Mouse (Mus musculus) midbrain, embryonic 11.5 days (tissue): ENCODE results near the gene Pigm. TPM values are rescaled to one million over a fixed set of nuclear protein-coding genes. Genes with fewer than 3 reads are reported as not detected.
A peak's percentile ranks its signal among the peaks of the same experiment; 100 is the strongest.

Source experiments
- ATAC-seq: fragments of 200-750 bp; cut with Nextera tagmentation; 2 replicates; pipeline ENCODE4 v1.8.0; 2017; ENCODE audit warnings: moderate TSS enrichment, moderate library complexity; ENCODE audit not compliant: low FRiP score
- DNase-seq: peaks from one replicate; pipeline ENCODE4 v3.0.0; 2015; ENCODE audit warnings: low spot score; ENCODE audit errors: missing footprints
- H3K27ac ChIP-seq: fragments of 300-500 bp; sonication (generic); 2 replicates; pipeline ENCODE4 v1.5.1; 2014; ENCODE audit warnings: low read depth, low read length
- H3K27me3 ChIP-seq: fragments of 300-500 bp; sonication (generic); 2 replicates; pipeline ENCODE4 v1.6.1; 2014; ENCODE audit warnings: mild to moderate bottlenecking, low read length, moderate library complexity, mixed read lengths; ENCODE audit not compliant: control insufficient read depth, insufficient read depth
- H3K36me3 ChIP-seq: fragments of 300-500 bp; sonication (generic); 2 replicates; pipeline ENCODE4 v1.6.1; 2014; ENCODE audit warnings: mild to moderate bottlenecking, low read length, moderate library complexity, mixed read lengths; ENCODE audit not compliant: control insufficient read depth, insufficient read depth
- H3K4me1 ChIP-seq: fragments of 300-500 bp; sonication (generic); 2 replicates; pipeline ENCODE4 v1.6.1; 2014; ENCODE audit warnings: low read length; ENCODE audit not compliant: control insufficient read depth, insufficient read depth
- H3K4me2 ChIP-seq: fragments of 300-500 bp; sonication (generic); 2 replicates; pipeline ENCODE4 v1.6.1; 2014; ENCODE audit warnings: mild to moderate bottlenecking, moderate library complexity
- H3K4me3 ChIP-seq: fragments of 300-500 bp; sonication (generic); 2 replicates; pipeline ENCODE4 v1.5.1; 2014; ENCODE audit warnings: low read depth, low read length
- H3K9ac ChIP-seq: fragments of 300-500 bp; sonication (generic); 2 replicates; pipeline ENCODE4 v1.6.1; 2014; ENCODE audit warnings: low read length
- H3K9me3 ChIP-seq: fragments of 300-500 bp; sonication (generic); 2 replicates; pipeline ENCODE4 v1.6.1; 2016; ENCODE audit warnings: low read length; ENCODE audit not compliant: control insufficient read depth
- WGBS: fragments of 180-500 bp; shearing (Covaris S2); extraction: QIAGEN DNeasy Blood & Tissue Kit; methylation state at CpG from one replicate; pipeline ENCODE4 v1.1.7; 2014; 5-methylcytosine and 5-hydroxymethylcytosine counted together
- polyA plus RNA-seq: library from polyadenylated mRNA; unstranded; fragments of >200 nt; fragmentation: Nextera tagmentation; extraction: Ambion mirVana; gene quantifications from 2 replicates; pipeline ENCODE4 v1.2.1, GENCODE M21; 2014

Pigm gene
- polyA plus RNA-seq, 1 experiment from 2014 or later, result 11.0 TPM

DNA sequence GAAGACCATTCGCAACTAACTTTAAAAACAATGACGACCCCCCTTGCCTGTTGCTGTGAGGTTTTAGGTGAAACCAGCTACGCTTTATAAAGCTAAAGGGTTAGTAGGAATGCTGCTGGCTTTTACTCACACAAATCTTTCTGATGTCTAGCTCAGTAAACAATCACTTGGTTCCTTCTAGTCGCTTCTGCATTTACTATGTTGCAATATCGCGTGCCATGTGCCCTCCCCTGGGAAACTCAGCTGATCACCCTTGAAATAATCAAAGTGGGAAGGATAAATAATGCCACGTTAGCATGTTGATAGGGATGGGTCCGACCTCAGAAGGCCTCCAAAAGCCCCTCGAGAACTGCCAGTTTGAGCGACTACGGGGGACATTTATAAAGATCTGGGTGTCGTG lies 29.0 kb upstream of the Pigm start:
- WGBS, result 89% methylated on average over 12 of the region's 12 CpGs
- Histone ChIP-seq H3K4me3 (no peak overlapping the region), H3K36me3 (no peaks in the 10 kb centered on the region), H3K4me1 (peaks cover 34% of the 10 kb centered on the region), H3K9me3 (no peaks in the 10 kb centered on the region), H3K9ac (no peak overlapping the region), H3K4me2 (no peak overlapping the region), H3K27me3 (peaks cover 5% of the 10 kb centered on the region), H3K27ac (no peak overlapping the region)
- DNase-seq (no peak), ATAC-seq (no peak)

GRCm38 (mm10) chr1:172349504-172349903 lies 26.8 kb upstream of the Pigm start:
- peaks cover 34% of the 10 kb centered on the region for H3K4me1 ChIP-seq
- peak; percentile 38 for ATAC-seq
- H3K27ac ChIP-seq, result peak overlapping the region; percentile 95
- peak overlapping the region; percentile 41 for H3K9ac ChIP-seq
- no peaks in the 10 kb centered on the region for H3K36me3 ChIP-seq
- H3K4me3 ChIP-seq, result no peak overlapping the region
- H3K9me3 ChIP-seq, result no peaks in the 10 kb centered on the region
- H3K27me3 ChIP-seq, result no peaks in the 10 kb centered on the region
- 33% methylated on average over 5 of the region's 5 CpGs for WGBS
- no peak for DNase-seq
- H3K4me2 ChIP-seq, result peak overlapping the region; percentile 35

DNA sequence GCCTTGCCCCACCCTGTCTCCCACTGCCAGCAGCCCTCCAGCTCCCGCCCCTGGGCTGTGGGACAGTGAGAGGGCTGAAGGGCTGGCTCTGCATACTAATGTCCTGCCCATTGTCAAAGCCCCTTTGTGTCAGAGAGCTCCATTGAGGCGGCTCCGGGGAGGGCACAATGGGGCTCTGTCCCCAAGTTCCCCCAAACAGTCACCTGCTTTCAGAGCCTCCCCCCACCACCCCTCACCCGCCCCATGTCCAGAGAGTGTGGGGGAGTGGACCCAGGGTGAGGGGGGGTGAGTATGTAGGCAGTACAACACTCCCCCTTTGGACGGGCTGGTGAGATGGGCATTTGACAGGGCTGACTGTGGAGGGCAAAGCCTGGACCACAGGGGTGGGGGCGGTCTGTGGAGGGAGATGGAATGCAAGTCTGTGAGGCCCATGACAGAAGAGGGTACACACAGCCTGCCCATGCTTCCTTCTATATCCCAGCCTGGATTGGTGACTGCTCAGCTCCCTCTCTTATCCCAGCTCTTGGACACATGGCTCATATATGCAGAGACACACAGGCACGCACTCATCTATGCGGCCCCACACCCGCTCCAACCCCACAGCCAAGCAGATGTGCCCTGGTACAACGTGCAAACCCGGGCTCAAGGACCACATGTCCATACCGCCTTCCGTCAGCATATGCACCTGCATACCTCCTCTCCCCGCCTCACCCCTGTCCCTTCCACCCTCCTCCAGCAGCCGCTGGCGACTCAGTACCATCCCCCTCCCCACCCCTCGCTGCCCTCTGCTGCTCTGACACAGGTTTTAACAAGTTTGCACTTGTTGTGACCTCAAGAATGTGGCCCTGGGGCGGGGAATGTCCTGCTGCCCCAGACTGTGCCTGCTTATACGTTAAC lies 26.2 kb upstream of the Pigm start:
- Histone ChIP-seq H3K27me3 (no peaks in the 10 kb centered on the region), H3K27ac (peak overlapping the region; percentile 95), H3K9me3 (no peaks in the 10 kb centered on the region), H3K4me1 (peaks cover 36% of the 10 kb centered on the region), H3K9ac (peak overlapping the region; percentile 41), H3K4me3 (no peak overlapping the region), H3K36me3 (no peaks in the 10 kb centered on the region), H3K4me2 (peak overlapping the region; percentile 35)
- 5% methylated on average over 19 of the region's 19 CpGs for WGBS
- DNase-seq, result peak; percentile 98
- ATAC-seq, result peak; percentile 98

GRCm38 (mm10) chr1:172352001-172352400 lies 24.3 kb upstream of the Pigm start:
- Histone ChIP-seq H3K9me3 (no peaks in the 10 kb centered on the region), H3K4me3 (no peak overlapping the region), H3K27ac (no peak overlapping the region), H3K27me3 (no peaks in the 10 kb centered on the region), H3K4me2 (no peak overlapping the region), H3K9ac (no peak overlapping the region), H3K36me3 (no peaks in the 10 kb centered on the region), H3K4me1 (peaks cover 44% of the 10 kb centered on the region)
- DNase-seq, result no peak
- WGBS, result 75% methylated on average over 6 of the region's 6 CpGs
- ATAC-seq, result no peak

GRCm38 (mm10) chr1:172352453-172352852 lies 23.9 kb upstream of the Pigm start:
- Histone ChIP-seq H3K9me3 (no peaks in the 10 kb centered on the region), H3K4me2 (no peak overlapping the region), H3K36me3 (no peaks in the 10 kb centered on the region), H3K4me3 (no peak overlapping the region), H3K4me1 (peaks cover 44% of the 10 kb centered on the region), H3K27me3 (no peaks in the 10 kb centered on the region), H3K9ac (no peak overlapping the region), H3K27ac (no peak overlapping the region)
- 85% methylated on average over 3 of the region's 3 CpGs for WGBS
- ATAC-seq (no peak), DNase-seq (no peak)

GRCm38 (mm10) chr1:172355336-172355735 lies 21.0 kb upstream of the Pigm start:
- H3K4me3 ChIP-seq, result no peak overlapping the region

GRCm38 (mm10) chr1:172357550-172357949 lies 18.8 kb upstream of the Pigm start:
- peaks cover 18% of the 10 kb centered on the region for H3K4me1 ChIP-seq
- no peaks in the 10 kb centered on the region for H3K36me3 ChIP-seq
- no peak overlapping the region for H3K4me3 ChIP-seq
- no peak overlapping the region for H3K9ac ChIP-seq
- no peaks in the 10 kb centered on the region for H3K9me3 ChIP-seq
- H3K4me2 ChIP-seq, result no peak overlapping the region
- 6% methylated on average over 1 of the region's 1 CpGs for WGBS
- no peak overlapping the region for H3K27ac ChIP-seq
- DNase-seq, result peak; percentile 92
- ATAC-seq, result peak; percentile 45; the same call in 1 of the 2 replicates
- no peaks in the 10 kb centered on the region for H3K27me3 ChIP-seq

More at GRCm38 (mm10) chr1:172355336-172355735, 21.0 kb upstream of the Pigm start:
- peak; percentile 84 for DNase-seq
- WGBS, result 14% methylated on average over 3 of the region's 3 CpGs
- Histone ChIP-seq H3K27ac (no peak overlapping the region), H3K4me2 (no peak overlapping the region), H3K27me3 (no peaks in the 10 kb centered on the region), H3K4me1 (peaks cover 35% of the 10 kb centered on the region), H3K9me3 (no peaks in the 10 kb centered on the region), H3K9ac (no peak overlapping the region), H3K36me3 (no peaks in the 10 kb centered on the region)
- peak; percentile 51 for ATAC-seq

DNA sequence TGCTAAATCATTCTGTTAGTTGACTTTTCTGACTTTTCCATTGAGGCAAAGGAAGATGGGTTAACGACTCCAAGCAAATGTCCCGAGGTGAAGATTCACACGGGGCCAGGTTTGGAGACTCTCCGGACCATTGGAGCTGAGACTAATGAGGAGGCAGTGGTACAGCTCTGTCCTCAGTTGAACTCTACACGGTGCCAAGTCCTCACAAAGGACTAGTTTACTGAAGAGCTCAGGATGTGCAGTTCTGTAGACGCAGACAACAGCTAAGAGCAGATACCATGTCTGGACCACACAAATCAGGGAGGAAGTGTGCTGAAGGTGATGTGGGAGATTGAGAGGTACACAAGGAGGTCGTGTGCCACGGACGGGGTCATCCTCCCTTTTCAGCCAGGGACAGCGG lies 18.0 kb upstream of the Pigm start:
- H3K4me3 ChIP-seq, result no peak overlapping the region
- no peak overlapping the region for H3K27ac ChIP-seq
- H3K9ac ChIP-seq, result no peak overlapping the region
- no peak overlapping the region for H3K4me2 ChIP-seq
- no peaks in the 10 kb centered on the region for H3K27me3 ChIP-seq
- DNase-seq (no peak), ATAC-seq (no peak)
- no peaks in the 10 kb centered on the region for H3K9me3 ChIP-seq
- WGBS, result 61% methylated on average over 10 of the region's 10 CpGs
- no peaks in the 10 kb centered on the region for H3K36me3 ChIP-seq
- H3K4me1 ChIP-seq, result peaks cover 18% of the 10 kb centered on the region

DNA sequence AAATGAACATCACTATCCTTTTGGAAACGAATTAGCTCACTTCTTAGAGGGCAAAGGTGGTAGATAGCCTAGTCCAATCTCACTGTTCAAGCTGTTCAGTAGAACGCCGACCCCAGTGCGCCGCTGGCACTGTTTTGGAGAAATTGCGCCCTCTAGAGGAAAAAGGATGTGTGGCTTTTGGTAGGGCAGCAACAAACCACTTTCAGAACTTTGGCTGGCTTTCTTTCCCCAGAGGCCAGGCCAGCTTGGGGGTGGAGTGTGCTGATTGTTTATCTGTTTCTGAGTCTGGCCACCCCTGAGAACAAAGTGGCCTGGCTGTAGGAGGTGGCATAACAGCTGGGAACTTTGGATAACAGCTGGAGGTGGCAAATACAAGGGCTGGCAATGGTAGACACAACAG lies 11.7 kb upstream of the Pigm start:
- no peaks in the 10 kb centered on the region for H3K27me3 ChIP-seq
- ATAC-seq (peak; percentile 20; the same call in 1 of the 2 replicates), DNase-seq (peak; percentile 93)
- no peaks in the 10 kb centered on the region for H3K36me3 ChIP-seq
- no peak overlapping the region for H3K4me3 ChIP-seq
- no peaks in the 10 kb centered on the region for H3K4me1 ChIP-seq
- no peaks in the 10 kb centered on the region for H3K9me3 ChIP-seq
- 14% methylated on average over 6 of the region's 6 CpGs for WGBS
- no peak overlapping the region for H3K27ac ChIP-seq
- H3K4me2 ChIP-seq, result no peak overlapping the region
- H3K9ac ChIP-seq, result no peak overlapping the region
